Mouse (Mus musculus) T-cell, adult 2 months (primary cell): ENCODE data around the gene Mfsd6l.

Source experiments
- DNase-seq: peaks from one replicate; pipeline ENCODE4 v3.0.0; 2022; ENCODE audit warnings: low spot score

The Mfsd6l gene

GRCm38 (mm10) chr11:68553981-68554471 is 2.0 kb upstream of the Mfsd6l start:
- peak; percentile 51 for DNase-seq

- no peak for DNase-seq
These were observed 3.6 kb downstream of the Mfsd6l start for GRCm38 (mm10) chr11:68559546-68559945.

- DNase-seq: no peak
These were observed 6.3 kb downstream of the Mfsd6l start for GRCm38 (mm10) chr11:68561957-68562950.

DNA sequence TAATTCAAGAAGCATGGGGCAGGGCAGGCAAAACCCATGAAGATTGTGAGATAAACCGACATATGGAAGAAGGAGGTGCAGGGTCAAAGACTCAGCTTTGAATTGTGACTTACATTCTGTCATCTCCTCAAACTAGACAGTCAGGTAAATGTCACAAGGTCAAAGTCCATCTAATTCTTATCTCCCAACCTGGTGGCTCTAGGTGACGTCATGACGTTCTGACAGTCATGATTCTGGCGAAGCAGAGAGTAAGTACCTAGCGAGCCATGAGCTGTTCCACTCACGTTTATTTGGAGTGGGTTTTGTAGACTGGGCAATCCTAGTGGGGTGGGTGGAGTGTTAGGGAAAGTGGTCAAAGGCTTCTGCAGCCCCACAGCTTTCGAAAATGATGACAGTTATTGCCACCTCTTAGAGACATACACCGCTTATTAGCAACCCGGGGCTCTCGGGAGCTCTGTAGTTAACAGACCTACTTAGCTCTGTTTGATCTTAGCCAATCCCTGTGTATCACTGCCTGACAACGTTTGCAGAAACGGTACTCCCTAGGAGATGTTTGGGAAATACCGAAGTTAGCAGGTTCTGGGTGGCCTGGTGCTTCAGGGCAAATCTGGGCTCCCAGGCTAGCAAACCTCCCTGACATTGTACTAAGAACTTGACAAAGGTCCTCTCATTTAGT is 8.5 kb downstream of the Mfsd6l start:
- DNase-seq: no peak

DNA sequence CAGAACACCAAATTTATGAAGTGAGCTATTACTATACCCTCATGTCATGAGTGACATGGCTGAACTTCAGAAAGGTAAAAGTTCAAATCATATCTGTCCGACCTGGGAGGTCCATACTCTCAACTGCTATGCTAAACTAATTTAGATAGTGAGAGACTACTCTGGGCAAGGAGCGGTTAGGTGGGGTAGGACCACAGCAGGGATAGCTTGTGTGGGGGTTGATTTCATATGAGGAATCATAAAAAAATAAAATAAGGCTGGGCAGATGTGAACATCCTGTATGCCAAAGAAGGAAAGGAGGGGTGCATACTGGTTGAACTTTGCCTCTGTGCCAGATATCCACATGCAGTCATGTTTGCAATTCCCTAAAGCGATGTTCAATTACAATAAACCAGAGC is 9.0 kb downstream of the Mfsd6l start:
- no peak for DNase-seq

DNA sequence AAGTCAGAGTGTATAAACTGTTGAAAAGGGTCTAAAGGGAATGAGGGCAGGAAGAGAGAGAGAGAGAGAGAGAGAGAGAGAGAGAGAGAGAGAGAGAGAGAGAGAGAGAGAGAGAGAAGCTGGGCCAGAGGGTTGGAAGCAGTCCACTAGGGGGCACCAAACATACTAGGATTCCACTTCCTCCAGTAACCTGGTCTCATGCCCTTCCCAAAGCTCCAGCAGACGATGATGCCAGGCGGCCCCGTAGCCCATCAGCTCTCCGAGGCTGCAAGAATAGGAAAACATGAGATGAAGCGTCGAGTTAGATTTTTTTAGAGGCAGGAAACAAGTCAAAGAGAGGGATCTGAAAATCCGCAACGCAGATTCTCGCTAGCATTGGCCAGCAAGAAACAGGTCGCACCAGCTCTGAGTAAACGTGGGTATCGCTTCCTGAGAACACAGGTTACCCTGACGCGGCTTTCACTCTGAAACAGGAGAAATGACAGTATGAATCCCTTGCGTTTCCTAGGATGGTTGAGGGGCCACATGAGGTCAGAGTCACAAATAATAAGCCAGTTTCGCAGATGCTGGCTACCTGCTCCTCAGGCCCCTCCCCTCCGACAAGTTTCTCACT is 10.6 kb downstream of the Mfsd6l start:
- peak; percentile 21 for DNase-seq

- no peak for DNase-seq
These were observed 14.9 kb downstream of the Mfsd6l start for GRCm38 (mm10) chr11:68570861-68571260.

GRCm38 (mm10) chr11:68577076-68577475 is 21.1 kb downstream of the Mfsd6l start:
- no peak for DNase-seq

DNA sequence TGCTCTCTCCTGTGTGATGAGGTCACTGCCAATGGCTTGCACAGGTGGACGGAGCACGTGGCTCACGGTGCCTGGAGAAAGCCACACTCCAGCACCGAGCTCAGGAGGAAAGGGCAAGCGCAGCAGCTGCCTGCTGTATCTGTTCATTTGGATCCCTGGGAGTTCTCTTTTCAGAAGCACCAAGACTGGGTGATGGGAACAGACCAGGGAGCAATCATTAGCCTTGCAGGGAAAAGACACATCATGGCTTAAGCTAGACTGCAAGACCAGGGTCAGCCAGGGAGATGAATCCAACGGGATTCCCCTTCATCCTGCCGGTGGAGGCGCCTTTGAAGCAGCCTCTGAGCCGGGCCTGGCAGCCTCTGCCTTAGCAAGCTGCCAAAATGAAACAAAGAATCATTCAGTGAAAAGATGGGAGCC is 23.5 kb downstream of the Mfsd6l start:
- no peak for DNase-seq

DNA sequence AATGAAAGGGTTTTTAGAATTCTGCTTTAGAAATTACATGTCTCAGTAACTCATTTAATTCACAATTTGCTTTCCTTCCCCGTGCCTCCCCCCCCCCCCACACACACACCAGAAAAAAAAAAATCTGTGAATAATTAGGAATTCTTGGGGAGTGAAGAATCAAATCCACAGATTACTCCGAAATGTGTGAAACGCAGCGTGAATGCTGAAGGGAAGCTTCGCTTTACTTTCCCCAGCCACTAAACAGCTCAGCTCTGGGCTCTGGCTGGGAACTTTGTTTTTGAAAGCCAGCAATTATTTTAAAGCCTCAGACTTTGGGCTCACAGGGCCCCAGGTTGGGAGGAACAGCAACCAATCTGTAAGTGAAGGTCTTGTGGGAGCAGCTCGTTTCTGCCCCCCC is 24.6 kb downstream of the Mfsd6l start:
- no peak for DNase-seq

DNA sequence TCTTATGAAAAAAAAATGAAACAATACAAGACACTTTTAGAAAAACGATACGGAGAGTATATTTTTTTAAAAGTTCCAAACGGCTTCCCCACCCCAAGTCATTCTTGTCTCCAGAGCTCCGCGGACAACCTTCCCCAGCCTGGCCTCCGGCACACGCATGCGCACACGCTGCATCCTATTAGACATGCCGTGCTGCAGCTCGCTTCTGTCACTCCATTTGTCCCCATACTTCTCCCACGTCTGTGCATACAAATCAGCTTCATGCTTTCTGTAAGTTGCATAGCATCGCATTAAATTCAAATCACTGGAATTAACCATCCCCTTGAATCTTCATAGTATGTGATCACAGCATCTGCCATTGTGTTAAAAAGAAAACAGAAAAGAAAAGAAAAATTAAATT is 27.2 kb downstream of the Mfsd6l start:
- DNase-seq: no peak

- no peak for DNase-seq
These were observed 28.0 kb downstream of the Mfsd6l start for GRCm38 (mm10) chr11:68583906-68584480.

DNA sequence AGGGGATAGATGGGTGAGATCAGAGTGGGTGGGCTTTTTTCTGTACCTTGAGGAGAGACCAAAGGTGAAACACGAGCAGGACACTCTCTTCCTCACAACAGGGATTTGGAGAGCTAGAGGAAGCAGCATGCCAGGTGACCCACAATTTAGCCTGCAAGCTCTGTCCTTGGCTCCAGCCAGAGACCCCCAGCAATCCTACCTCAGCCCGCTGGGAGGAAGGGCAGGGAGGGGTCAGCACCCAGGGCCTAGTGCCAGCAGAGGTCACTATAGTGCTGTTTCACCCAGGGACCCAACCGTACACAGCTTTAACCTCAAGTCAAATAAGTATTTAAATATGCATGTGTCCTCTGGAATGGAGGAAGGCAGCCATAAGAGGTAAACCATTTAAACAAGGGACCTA is 29.9 kb downstream of the Mfsd6l start:
- DNase-seq: no peak

DNA sequence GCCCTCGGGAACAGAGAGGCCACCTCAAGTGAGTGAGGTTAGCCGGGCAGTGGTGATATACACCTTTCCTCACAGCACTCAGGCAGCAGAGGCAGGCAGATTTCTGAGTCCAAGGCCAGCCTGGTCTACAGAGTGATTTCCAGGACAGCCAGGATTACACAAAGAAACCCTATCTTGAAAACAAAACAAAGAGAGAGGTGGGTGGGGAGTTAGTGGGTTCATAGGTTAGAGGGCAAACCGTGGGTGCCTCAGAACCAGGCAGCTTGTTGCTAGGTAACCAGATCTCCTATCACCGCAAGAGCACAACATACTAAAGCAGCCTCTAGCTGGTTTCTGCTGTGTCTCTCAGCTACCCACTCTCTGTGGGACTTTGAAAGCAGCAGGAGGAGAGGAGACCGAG is 30.7 kb downstream of the Mfsd6l start, which contains the start of gene Ccdc42:
Ccdc42 (plus strand) TSS at position 301 of the 400 bp plus-strand sequence.
- no peak for DNase-seq

GRCm38 (mm10) chr11:68589055-68589809 is 33.2 kb downstream of the Mfsd6l start:
- DNase-seq: peak; percentile 32

- DNase-seq: no peak
These were observed 35.7 kb downstream of the Mfsd6l start for GRCm38 (mm10) chr11:68591708-68592107.

DNA sequence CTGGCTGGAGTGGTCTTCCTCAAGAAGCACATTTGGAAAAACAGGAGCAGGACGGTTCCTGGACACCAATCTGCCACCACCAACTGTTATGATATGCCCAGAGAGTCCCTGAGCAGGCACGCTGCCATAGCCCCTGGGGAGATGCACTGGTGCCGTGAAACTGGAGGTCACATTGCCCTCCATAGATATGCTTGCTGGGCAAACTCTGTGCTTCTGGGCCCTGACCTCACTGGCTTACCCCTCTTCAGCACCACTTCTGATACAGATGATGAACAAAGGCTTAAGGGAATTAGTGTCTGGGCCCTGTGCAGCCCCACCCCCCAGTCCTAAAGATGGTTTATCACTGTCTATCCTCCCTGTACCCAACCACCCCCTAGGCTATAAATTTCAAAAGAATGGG is 37.3 kb downstream of the Mfsd6l start:
- no peak for DNase-seq

DNA sequence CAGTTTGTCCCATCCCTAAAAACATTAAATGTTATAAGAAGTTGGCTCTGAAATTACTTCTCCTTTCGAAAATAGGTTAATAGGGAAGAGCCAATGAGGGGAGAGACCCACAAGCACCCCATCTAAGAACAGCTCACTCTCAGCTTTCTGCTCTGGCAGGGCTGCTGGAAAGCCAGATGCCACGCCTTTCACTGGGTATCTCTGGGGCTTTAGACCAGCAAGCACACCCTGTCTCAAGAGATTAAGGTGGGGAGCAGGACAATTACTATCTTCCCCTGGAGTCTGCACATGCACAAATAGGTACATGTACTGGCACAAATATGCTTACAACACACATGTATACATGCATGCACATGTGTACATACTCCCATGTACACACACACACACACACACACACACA is 41.9 kb downstream of the Mfsd6l start:
- DNase-seq: no peak

DNA sequence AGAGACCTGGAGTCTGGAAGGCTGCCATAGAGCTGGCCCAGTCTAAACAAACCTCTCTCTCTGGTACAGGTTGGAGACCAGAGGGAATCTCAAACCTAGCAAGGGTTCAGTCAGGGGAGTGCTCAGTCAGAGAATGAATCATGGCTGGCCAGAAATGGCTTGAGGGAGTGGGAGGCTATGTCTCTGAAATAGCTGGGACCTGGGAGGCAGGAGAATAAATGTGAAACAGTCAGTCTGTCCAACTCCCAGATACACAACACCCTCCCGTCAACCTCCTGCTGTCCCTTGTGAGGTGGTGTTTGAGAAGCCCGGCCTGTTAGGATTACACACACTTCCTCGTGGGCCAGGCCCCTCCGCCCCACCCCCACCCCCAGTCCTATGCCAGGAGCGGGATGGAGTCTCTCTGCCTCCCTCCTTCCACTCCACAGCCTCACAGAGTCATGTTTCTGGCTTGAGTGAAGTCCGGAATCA is 44.6 kb downstream of the Mfsd6l start:
- DNase-seq: no peak

GRCm38 (mm10) chr11:68601486-68601991 is 45.6 kb downstream of the Mfsd6l start:
- DNase-seq: no peak
